Mouse (Mus musculus): ENCODE measurements around the gene Pard3.

DNA sequence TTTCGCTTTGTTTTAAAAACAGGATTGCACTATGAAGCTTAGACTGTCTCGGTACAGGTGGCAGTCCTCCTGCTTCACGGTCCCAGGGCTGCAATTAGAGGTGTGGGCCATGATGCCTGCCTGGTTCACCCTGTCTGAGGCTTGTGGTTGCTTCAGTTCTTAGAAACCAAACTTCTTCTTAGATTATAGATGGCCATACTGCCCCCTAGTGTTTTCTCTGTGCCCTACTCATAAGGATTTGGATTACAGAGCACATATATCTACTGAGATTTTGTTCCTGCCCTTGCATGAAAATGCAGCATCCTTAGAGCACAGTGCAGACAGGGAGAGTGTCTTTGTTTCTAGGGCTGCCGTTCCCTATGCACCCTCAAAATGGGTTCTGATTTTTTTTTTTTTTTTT lies 114.9 kb downstream of the Pard3 start:
- TF ChIP-seq POLR2A (IDR thresholded peaks at IDR 0.05; ENCODE audit: borderline replicate concordance, insufficient read depth, low read length): no peak
- TF ChIP-seq CTCF (IDR thresholded peaks at IDR 0.05; ENCODE audit: borderline replicate concordance, insufficient read depth, low read depth, low read length): peak; percentile 53; the same call in 1 of the 2 replicates

All from cerebellum, adult 2 months (tissue).